Mouse (Mus musculus): ENCODE measurements around the gene Retreg1. TPM values are rescaled to one million over a fixed set of nuclear protein-coding genes. Genes with fewer than 3 reads are reported as not detected.

Gene Retreg1
- polyA plus RNA-seq, 1 experiment from 2014 or later = 15.3 TPM

GRCm38 (mm10) chr15:25938496-25938895 is 95.5 kb downstream of the Retreg1 start:
- H3K27ac ChIP-seq = no peak overlapping the region
- H3K4me1 ChIP-seq (replicated peaks; ENCODE audit: control insufficient read depth, insufficient read depth, low read length) = no peaks in the 10 kb centered on the region
- WGBS = 92% methylated on average over 7 of the region's 7 CpGs
- H3K4me2 ChIP-seq (replicated peaks) = no peak overlapping the region
- H3K4me3 ChIP-seq (replicated peaks; ENCODE audit: low read length) = no peak overlapping the region
- no peaks in the 10 kb centered on the region for H3K36me3 ChIP-seq (replicated peaks; ENCODE audit: control insufficient read depth, insufficient read depth)
- no peak for DNase-seq (ENCODE audit: low spot score)
- H3K9ac ChIP-seq = no peak overlapping the region
- H3K9me3 ChIP-seq (ENCODE audit: control insufficient read depth, low read length) = no peaks in the 10 kb centered on the region
- no peaks in the 10 kb centered on the region for H3K27me3 ChIP-seq (ENCODE audit: control insufficient read depth, insufficient read depth, low read length)
- ATAC-seq (ENCODE audit: low FRiP score) = no peak

- ATAC-seq (ENCODE audit: low FRiP score) (no peak), DNase-seq (ENCODE audit: low spot score) (no peak)
- Histone ChIP-seq H3K4me3 (replicated peaks; ENCODE audit: low read length) (no peak overlapping the region), H3K9me3 (ENCODE audit: control insufficient read depth, low read length) (no peaks in the 10 kb centered on the region), H3K36me3 (replicated peaks; ENCODE audit: control insufficient read depth, insufficient read depth) (no peaks in the 10 kb centered on the region), H3K9ac (no peak overlapping the region), H3K4me2 (replicated peaks) (no peak overlapping the region), H3K27me3 (ENCODE audit: control insufficient read depth, insufficient read depth, low read length) (no peaks in the 10 kb centered on the region), H3K4me1 (replicated peaks; ENCODE audit: control insufficient read depth, insufficient read depth, low read length) (no peaks in the 10 kb centered on the region), H3K27ac (no peak overlapping the region)
- 46% methylated on average over 24 of the region's 24 CpGs for WGBS
Observed at GRCm38 (mm10) chr15:25940397-25941377, 97.7 kb downstream of the Retreg1 start.

- H3K27me3 ChIP-seq (ENCODE audit: control insufficient read depth, insufficient read depth, low read length) = no peaks in the 10 kb centered on the region
- H3K36me3 ChIP-seq (replicated peaks; ENCODE audit: control insufficient read depth, insufficient read depth) = no peaks in the 10 kb centered on the region
- H3K9me3 ChIP-seq (ENCODE audit: control insufficient read depth, low read length) = no peaks in the 10 kb centered on the region
- no peak overlapping the region for H3K4me2 ChIP-seq (replicated peaks)
- ATAC-seq (ENCODE audit: low FRiP score) (no peak), DNase-seq (ENCODE audit: low spot score) (no peak)
- no peak overlapping the region for H3K4me3 ChIP-seq (replicated peaks; ENCODE audit: low read length)
- no peaks in the 10 kb centered on the region for H3K4me1 ChIP-seq (replicated peaks; ENCODE audit: control insufficient read depth, insufficient read depth, low read length)
- H3K9ac ChIP-seq = no peak overlapping the region
- WGBS = 85% methylated on average over 11 of the region's 11 CpGs
- no peak overlapping the region for H3K27ac ChIP-seq
Observed at GRCm38 (mm10) chr15:25941514-25941913, 98.5 kb downstream of the Retreg1 start.

GRCm38 (mm10) chr15:25942415-25942814 is 99.4 kb downstream of the Retreg1 start:
- no peaks in the 10 kb centered on the region for H3K36me3 ChIP-seq (replicated peaks; ENCODE audit: control insufficient read depth, insufficient read depth)
- WGBS = 61% methylated on average over 4 of the region's 4 CpGs
- no peaks in the 10 kb centered on the region for H3K27me3 ChIP-seq (ENCODE audit: control insufficient read depth, insufficient read depth, low read length)
- DNase-seq (ENCODE audit: low spot score) = no peak
- no peak overlapping the region for H3K4me3 ChIP-seq (replicated peaks; ENCODE audit: low read length)
- no peak overlapping the region for H3K4me2 ChIP-seq (replicated peaks)
- no peak for ATAC-seq (ENCODE audit: low FRiP score)
- H3K27ac ChIP-seq = no peak overlapping the region
- H3K9ac ChIP-seq = no peak overlapping the region
- no peaks in the 10 kb centered on the region for H3K4me1 ChIP-seq (replicated peaks; ENCODE audit: control insufficient read depth, insufficient read depth, low read length)
- no peaks in the 10 kb centered on the region for H3K9me3 ChIP-seq (ENCODE audit: control insufficient read depth, low read length)

GRCm38 (mm10) chr15:25943386-25944137 is 100.6 kb downstream of the Retreg1 start:
- Histone ChIP-seq H3K9ac (no peak overlapping the region), H3K36me3 (replicated peaks; ENCODE audit: control insufficient read depth, insufficient read depth) (no peaks in the 10 kb centered on the region), H3K27ac (no peak overlapping the region), H3K9me3 (ENCODE audit: control insufficient read depth, low read length) (no peaks in the 10 kb centered on the region), H3K4me3 (replicated peaks; ENCODE audit: low read length) (no peak overlapping the region), H3K4me1 (replicated peaks; ENCODE audit: control insufficient read depth, insufficient read depth, low read length) (no peaks in the 10 kb centered on the region), H3K27me3 (ENCODE audit: control insufficient read depth, insufficient read depth, low read length) (no peaks in the 10 kb centered on the region), H3K4me2 (replicated peaks) (no peak overlapping the region)
- no peak for ATAC-seq (ENCODE audit: low FRiP score)
- 92% methylated on average over 15 of the region's 15 CpGs for WGBS
- DNase-seq (ENCODE audit: low spot score) = no peak

- H3K9ac ChIP-seq = no peak overlapping the region
- H3K36me3 ChIP-seq (replicated peaks; ENCODE audit: control insufficient read depth, insufficient read depth) = no peaks in the 10 kb centered on the region
- H3K9me3 ChIP-seq (ENCODE audit: control insufficient read depth, low read length) = no peaks in the 10 kb centered on the region
- H3K4me1 ChIP-seq (replicated peaks; ENCODE audit: control insufficient read depth, insufficient read depth, low read length) = no peaks in the 10 kb centered on the region
- H3K27ac ChIP-seq = no peak overlapping the region
- 87% methylated on average over 8 of the region's 8 CpGs for WGBS
- DNase-seq (ENCODE audit: low spot score) (no peak), ATAC-seq (ENCODE audit: low FRiP score) (no peak)
- H3K4me3 ChIP-seq (replicated peaks; ENCODE audit: low read length) = no peak overlapping the region
- H3K4me2 ChIP-seq (replicated peaks) = no peak overlapping the region
- no peaks in the 10 kb centered on the region for H3K27me3 ChIP-seq (ENCODE audit: control insufficient read depth, insufficient read depth, low read length)
Observed at GRCm38 (mm10) chr15:25945224-25945623, 102.2 kb downstream of the Retreg1 start.

GRCm38 (mm10) chr15:25946482-25946881 is 103.5 kb downstream of the Retreg1 start:
- Histone ChIP-seq H3K4me3 (replicated peaks; ENCODE audit: low read length) (no peak overlapping the region), H3K27me3 (ENCODE audit: control insufficient read depth, insufficient read depth, low read length) (no peaks in the 10 kb centered on the region), H3K4me1 (replicated peaks; ENCODE audit: control insufficient read depth, insufficient read depth, low read length) (no peaks in the 10 kb centered on the region), H3K36me3 (replicated peaks; ENCODE audit: control insufficient read depth, insufficient read depth) (no peaks in the 10 kb centered on the region), H3K9ac (no peak overlapping the region), H3K9me3 (ENCODE audit: control insufficient read depth, low read length) (no peaks in the 10 kb centered on the region), H3K4me2 (replicated peaks) (no peak overlapping the region), H3K27ac (no peak overlapping the region)
- no peak for ATAC-seq (ENCODE audit: low FRiP score)
- 92% methylated on average over 7 of the region's 7 CpGs for WGBS
- DNase-seq (ENCODE audit: low spot score) = no peak

GRCm38 (mm10) chr15:25947383-25947782 is 104.4 kb downstream of the Retreg1 start:
- no peaks in the 10 kb centered on the region for H3K27me3 ChIP-seq (ENCODE audit: control insufficient read depth, insufficient read depth, low read length)
- no peaks in the 10 kb centered on the region for H3K9me3 ChIP-seq (ENCODE audit: control insufficient read depth, low read length)
- no peak overlapping the region for H3K4me3 ChIP-seq (replicated peaks; ENCODE audit: low read length)
- WGBS = 89% methylated on average over 8 of the region's 8 CpGs
- H3K9ac ChIP-seq = no peak overlapping the region
- H3K27ac ChIP-seq = no peak overlapping the region
- H3K36me3 ChIP-seq (replicated peaks; ENCODE audit: control insufficient read depth, insufficient read depth) = no peaks in the 10 kb centered on the region
- H3K4me2 ChIP-seq (replicated peaks) = no peak overlapping the region
- DNase-seq (ENCODE audit: low spot score) = no peak
- ATAC-seq (ENCODE audit: low FRiP score) = no peak
- no peaks in the 10 kb centered on the region for H3K4me1 ChIP-seq (replicated peaks; ENCODE audit: control insufficient read depth, insufficient read depth, low read length)

Data from hindbrain, embryonic 14.5 days (tissue).